Mouse (Mus musculus): ENCODE results near the gene 1600014C10Rik. TPM values are rescaled to one million over a fixed set of nuclear protein-coding genes. Genes with fewer than 3 reads are reported as not detected.
A peak's percentile ranks its signal among the peaks of the same experiment; 100 is the strongest.

Gene 1600014C10Rik
- polyA plus RNA-seq, 1 experiment, result 32.8 TPM

GRCm38 (mm10) chr7:38155829-38156228, 27.2 kb upstream of the 1600014C10Rik start:
- H3K27me3 ChIP-seq (ENCODE audit: control insufficient read depth, insufficient read depth, low read length), result no peaks in the 10 kb centered on the region

GRCm38 (mm10) chr7:38158764-38159458, 24.1 kb upstream of the 1600014C10Rik start:
- Histone ChIP-seq H3K27me3 (ENCODE audit: control insufficient read depth, insufficient read depth, low read length) (no peaks in the 10 kb centered on the region), H3K4me1 (ENCODE audit: control insufficient read depth, insufficient read depth, low read length) (no peaks in the 10 kb centered on the region), H3K27ac (ENCODE audit: insufficient read depth, low read length) (no peak overlapping the region), H3K4me3 (replicated peaks; ENCODE audit: insufficient read depth, low read depth, low read length) (no peak overlapping the region)
- 80% methylated on average over 9 of the region's 9 CpGs for WGBS
- TF ChIP-seq CTCF (IDR thresholded peaks at IDR 0.05; ENCODE audit: borderline replicate concordance, insufficient read depth, low read depth, low read length) (no peak), POLR2A (IDR thresholded peaks at IDR 0.05; ENCODE audit: borderline replicate concordance, insufficient read depth, low read length) (no peak)
- DNase-seq, result no peak

More at GRCm38 (mm10) chr7:38155829-38156228, 27.2 kb upstream of the 1600014C10Rik start:
- DNase-seq, result no peak
- 80% methylated on average over 5 of the region's 5 CpGs for WGBS
- Histone ChIP-seq H3K27ac (ENCODE audit: insufficient read depth, low read length) (no peak overlapping the region), H3K4me3 (replicated peaks; ENCODE audit: insufficient read depth, low read depth, low read length) (no peak overlapping the region), H3K4me1 (ENCODE audit: control insufficient read depth, insufficient read depth, low read length) (no peaks in the 10 kb centered on the region)
- TF ChIP-seq POLR2A (IDR thresholded peaks at IDR 0.05; ENCODE audit: borderline replicate concordance, insufficient read depth, low read length) (no peak), CTCF (IDR thresholded peaks at IDR 0.05; ENCODE audit: borderline replicate concordance, insufficient read depth, low read depth, low read length) (no peak)

- Histone ChIP-seq H3K27ac (ENCODE audit: insufficient read depth, low read length) (no peak overlapping the region), H3K4me3 (replicated peaks; ENCODE audit: insufficient read depth, low read depth, low read length) (no peak overlapping the region), H3K27me3 (ENCODE audit: control insufficient read depth, insufficient read depth, low read length) (no peaks in the 10 kb centered on the region), H3K4me1 (ENCODE audit: control insufficient read depth, insufficient read depth, low read length) (no peaks in the 10 kb centered on the region)
- whole genome bisulfite sequencing, result 92% methylated on average over 2 of the region's 2 CpGs
- no peak for DNase-seq
- TF ChIP-seq POLR2A (IDR thresholded peaks at IDR 0.05; ENCODE audit: borderline replicate concordance, insufficient read depth, low read length) (no peak), CTCF (IDR thresholded peaks at IDR 0.05; ENCODE audit: borderline replicate concordance, insufficient read depth, low read depth, low read length) (no peak)
Observed at GRCm38 (mm10) chr7:38161438-38161837, 21.6 kb upstream of the 1600014C10Rik start.

GRCm38 (mm10) chr7:38163433-38164050, 19.5 kb upstream of the 1600014C10Rik start:
- H3K4me1 ChIP-seq (ENCODE audit: control insufficient read depth, insufficient read depth, low read length), result no peaks in the 10 kb centered on the region
- H3K27ac ChIP-seq (ENCODE audit: insufficient read depth, low read length), result no peak overlapping the region
- TF ChIP-seq POLR2A (IDR thresholded peaks at IDR 0.05; ENCODE audit: borderline replicate concordance, insufficient read depth, low read length) (no peak), CTCF (IDR thresholded peaks at IDR 0.05; ENCODE audit: borderline replicate concordance, insufficient read depth, low read depth, low read length) (no peak)
- DNase-seq, result no peak
- H3K27me3 ChIP-seq (ENCODE audit: control insufficient read depth, insufficient read depth, low read length), result no peaks in the 10 kb centered on the region
- 63% methylated on average over 9 of the region's 9 CpGs for WGBS
- H3K4me3 ChIP-seq (replicated peaks; ENCODE audit: insufficient read depth, low read depth, low read length), result no peak overlapping the region

DNA sequence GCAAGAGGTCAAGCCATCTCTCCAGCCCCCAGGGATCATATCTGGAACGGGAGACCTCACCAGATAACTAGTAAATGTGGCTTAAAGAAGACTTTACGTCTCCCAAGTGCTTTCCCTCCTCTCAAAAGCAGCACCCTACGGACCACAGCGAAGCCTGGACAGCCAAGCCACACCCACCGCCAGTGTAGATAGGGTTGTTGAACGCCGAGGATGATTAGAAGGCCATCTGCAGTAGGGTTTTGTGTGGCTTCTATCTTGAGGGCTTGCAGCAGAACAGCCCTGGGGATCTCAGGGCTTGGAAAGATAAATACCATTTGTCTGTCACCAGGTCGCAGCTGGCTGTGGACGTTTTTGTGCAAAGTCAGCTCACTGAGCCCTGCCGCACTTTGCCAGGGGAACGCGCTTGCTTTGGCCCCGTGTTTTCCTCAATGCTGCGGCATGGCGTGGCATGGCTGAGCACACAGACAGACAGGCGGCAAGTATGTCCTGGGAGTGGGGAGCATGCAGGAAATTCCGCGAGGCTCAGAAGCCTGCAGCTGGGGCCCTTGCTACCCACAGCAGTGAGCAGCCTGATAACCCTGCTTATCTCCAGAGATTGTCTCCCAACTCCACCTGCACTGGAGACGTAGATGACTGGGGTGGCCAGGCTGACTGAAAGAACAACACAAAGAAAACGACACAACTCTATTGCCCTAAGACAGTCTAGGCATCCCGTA, 15.9 kb upstream of the 1600014C10Rik start:
- DNase-seq, result no peak
- Histone ChIP-seq H3K27me3 (ENCODE audit: control insufficient read depth, insufficient read depth, low read length) (no peaks in the 10 kb centered on the region), H3K4me3 (replicated peaks; ENCODE audit: insufficient read depth, low read depth, low read length) (no peak overlapping the region), H3K4me1 (ENCODE audit: control insufficient read depth, insufficient read depth, low read length) (no peaks in the 10 kb centered on the region), H3K27ac (ENCODE audit: insufficient read depth, low read length) (no peak overlapping the region)
- 64% methylated on average over 21 of the region's 21 CpGs for WGBS
- TF ChIP-seq POLR2A (IDR thresholded peaks at IDR 0.05; ENCODE audit: borderline replicate concordance, insufficient read depth, low read length) (no peak), CTCF (IDR thresholded peaks at IDR 0.05; ENCODE audit: borderline replicate concordance, insufficient read depth, low read depth, low read length) (no peak)

DNA sequence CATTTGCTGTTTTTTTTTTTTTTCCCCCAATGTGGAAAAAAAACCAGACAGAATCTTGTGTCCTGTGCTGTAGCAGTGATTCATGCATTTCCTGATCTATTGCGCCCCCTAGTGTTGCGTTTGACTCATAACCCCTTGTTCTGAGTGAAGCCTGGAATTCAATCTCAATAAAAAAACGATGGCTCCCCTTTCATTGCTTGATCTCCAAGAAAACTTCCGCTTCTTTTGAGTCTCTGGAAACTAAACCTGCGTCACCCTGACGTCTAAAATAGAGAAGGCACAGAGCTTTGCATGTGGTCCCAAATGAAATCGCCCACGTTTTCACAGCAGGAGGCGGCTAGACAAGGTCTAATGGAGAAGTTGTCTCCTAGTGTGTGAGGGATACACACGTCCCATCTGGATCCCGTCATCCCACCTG, 15.3 kb upstream of the 1600014C10Rik start:
- WGBS, result 12% methylated on average over 11 of the region's 11 CpGs
- DNase-seq, result peak; percentile 46 to 51
- H3K4me3 ChIP-seq (replicated peaks; ENCODE audit: insufficient read depth, low read depth, low read length), result no peak overlapping the region
- H3K27ac ChIP-seq (ENCODE audit: insufficient read depth, low read length), result no peak overlapping the region
- TF ChIP-seq CTCF (IDR thresholded peaks at IDR 0.05; ENCODE audit: borderline replicate concordance, insufficient read depth, low read depth, low read length) (peak; percentile 33; the same call in 1 of the 2 replicates), POLR2A (IDR thresholded peaks at IDR 0.05; ENCODE audit: borderline replicate concordance, insufficient read depth, low read length) (no peak)
- H3K27me3 ChIP-seq (ENCODE audit: control insufficient read depth, insufficient read depth, low read length), result no peaks in the 10 kb centered on the region
- H3K4me1 ChIP-seq (ENCODE audit: control insufficient read depth, insufficient read depth, low read length), result no peaks in the 10 kb centered on the region

- 31% methylated on average over 14 of the region's 14 CpGs for WGBS
- DNase-seq, result no peak
- H3K4me3 ChIP-seq (replicated peaks; ENCODE audit: insufficient read depth, low read depth, low read length), result no peak overlapping the region
- H3K4me1 ChIP-seq (ENCODE audit: control insufficient read depth, insufficient read depth, low read length), result no peaks in the 10 kb centered on the region; the same call in 1 of the 2 replicates
- H3K27me3 ChIP-seq (ENCODE audit: control insufficient read depth, insufficient read depth, low read length), result no peaks in the 10 kb centered on the region; the same call in 1 of the 2 replicates
- no peak for TF ChIP-seq POLR2A (IDR thresholded peaks at IDR 0.05; ENCODE audit: borderline replicate concordance, insufficient read depth, low read length)
- TF ChIP-seq CTCF (IDR thresholded peaks at IDR 0.05; ENCODE audit: borderline replicate concordance, insufficient read depth, low read depth, low read length), result no peak
- no peak overlapping the region for H3K27ac ChIP-seq (ENCODE audit: insufficient read depth, low read length)
Observed at GRCm38 (mm10) chr7:38173871-38174270, 9.1 kb upstream of the 1600014C10Rik start.
